Mouse (Mus musculus): ENCODE measurements around the gene Sptbn1.
A peak's percentile ranks its signal among the peaks of the same experiment; 100 is the strongest.

Gene Sptbn1

DNA sequence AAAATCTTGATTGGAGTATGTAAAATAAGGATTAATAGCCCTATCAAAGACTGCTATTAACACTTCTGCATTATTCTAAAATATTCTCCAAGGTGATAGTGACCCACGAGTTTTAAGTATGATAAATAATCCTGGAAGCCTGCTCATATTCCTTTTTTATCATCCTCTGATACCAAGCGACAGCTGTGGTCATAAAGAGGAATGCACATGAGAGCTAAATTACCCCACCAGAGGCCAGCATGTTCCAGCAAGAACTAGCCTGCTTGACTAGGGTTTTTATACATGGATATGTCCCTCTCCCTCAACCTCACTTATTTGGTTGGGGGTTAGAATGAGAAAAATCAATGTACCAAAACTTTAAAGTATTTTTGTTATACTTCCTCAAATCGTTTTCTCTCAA is 56.8 kb downstream of the Sptbn1 start:
- DNase-seq (ENCODE audit: low read depth): no peak

- DNase-seq (ENCODE audit: low read depth): no peak
These were observed 57.7 kb downstream of the Sptbn1 start for GRCm38 (mm10) chr11:30210100-30210811.

GRCm38 (mm10) chr11:30209495-30209894 is 58.5 kb downstream of the Sptbn1 start:
- no peak for DNase-seq (ENCODE audit: low read depth)

DNA sequence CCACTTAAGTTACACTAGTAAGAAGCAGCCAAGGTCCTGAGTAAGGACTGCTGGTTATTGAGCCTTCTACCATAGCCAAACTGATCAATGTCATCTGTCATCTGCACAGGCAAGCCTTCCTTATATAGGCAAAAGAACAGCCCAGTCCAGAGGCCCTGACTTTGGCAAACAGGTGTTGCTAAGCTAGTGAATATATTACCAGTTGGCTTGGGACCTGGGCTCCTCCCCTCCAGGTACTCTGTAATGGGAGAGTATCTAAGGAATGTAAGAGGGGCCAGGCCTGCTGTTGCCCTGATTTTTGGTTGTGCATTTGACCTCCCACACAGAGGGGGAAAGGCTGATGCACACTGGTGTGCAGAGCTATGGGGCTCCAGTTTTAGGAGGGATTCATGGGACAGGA is 63.6 kb downstream of the Sptbn1 start:
- DNase-seq (ENCODE audit: low read depth): no peak

DNA sequence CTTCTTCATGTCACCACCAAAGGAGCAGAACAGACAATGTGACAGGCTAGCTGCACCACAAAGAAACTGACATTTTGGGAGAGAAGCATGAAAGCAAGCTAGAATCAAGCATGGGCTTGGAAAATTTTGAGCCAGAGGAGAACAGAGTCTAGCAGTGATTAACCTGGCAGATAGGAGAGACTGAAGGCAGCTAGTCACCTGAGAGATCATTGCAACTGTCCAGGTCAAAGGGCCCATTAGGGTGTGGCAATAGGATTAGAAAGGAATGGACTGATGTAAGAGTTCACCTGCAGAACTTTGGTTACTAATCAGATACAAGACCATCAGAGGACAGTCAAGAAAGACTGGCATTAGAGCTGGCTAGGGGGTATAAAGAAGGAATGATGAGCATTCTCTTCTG is 67.6 kb downstream of the Sptbn1 start:
- DNase-seq (ENCODE audit: low read depth): no peak

DNA sequence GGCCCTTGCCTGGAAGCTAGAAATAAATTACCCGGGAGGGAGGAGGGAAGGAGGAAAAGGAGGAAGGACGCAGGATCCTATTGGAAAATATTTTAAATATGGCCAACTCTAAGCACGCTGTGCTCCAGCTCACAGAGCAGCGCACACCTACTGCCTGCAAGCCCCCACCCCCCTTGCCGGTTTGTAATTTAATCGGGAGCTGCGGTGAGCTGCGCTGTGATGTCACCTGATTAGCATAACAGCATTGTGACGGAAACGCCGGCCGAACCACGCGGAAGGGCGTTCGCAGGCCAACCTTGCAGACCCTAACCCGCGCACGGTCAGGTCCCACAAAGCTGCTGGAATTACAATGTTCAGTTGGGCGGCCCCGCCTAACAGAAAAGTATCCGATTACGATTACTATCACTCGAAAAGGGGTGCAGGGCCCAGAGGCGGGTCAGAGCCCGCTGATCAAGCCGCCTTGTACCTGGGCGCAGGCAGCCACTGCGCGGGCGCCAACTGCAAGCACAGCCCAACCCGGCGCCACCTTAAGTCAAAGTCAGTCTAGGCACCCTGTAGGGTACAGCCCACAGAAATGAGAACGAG is 69.8 kb downstream of the Sptbn1 start:
- peak; percentile 94 for DNase-seq (ENCODE audit: low read depth)

- peak; percentile 61 for DNase-seq (ENCODE audit: low read depth)
These were observed 70.3 kb downstream of the Sptbn1 start for GRCm38 (mm10) chr11:30197564-30198090.

DNA sequence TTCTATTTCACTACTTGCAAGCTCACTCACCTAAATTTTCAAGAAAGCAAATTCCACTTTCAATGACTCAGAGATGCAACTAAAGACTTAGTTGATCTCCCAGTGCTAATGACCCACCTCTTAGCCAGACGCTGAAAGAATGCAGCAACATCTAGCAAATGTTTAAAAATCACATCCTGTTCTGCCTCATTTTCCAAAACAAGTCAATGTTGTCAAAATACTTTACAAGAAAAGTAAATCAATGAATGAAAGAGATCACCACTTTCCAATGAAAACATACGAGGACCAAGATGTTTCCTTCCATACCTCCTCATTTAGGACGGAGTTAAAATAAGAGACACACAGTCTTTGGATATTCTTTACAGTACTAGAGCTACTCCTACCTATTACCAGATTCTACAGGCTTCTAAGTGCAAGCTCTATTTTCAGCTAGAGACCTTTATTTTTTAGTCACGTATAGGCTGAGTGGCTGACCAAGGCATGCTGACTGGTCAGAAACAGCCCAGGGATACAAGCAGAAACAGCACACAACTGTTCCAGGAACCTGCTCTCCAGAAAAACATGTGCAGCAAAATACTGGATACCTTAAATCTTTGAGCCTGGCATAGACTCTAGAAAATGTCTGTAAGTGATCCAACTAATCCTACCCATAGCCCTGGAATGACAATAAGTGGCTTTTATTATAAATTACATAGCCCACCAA is 71.5 kb downstream of the Sptbn1 start:
- peak; percentile 55 for DNase-seq (ENCODE audit: low read depth)

- DNase-seq (ENCODE audit: low read depth): peak; percentile 62
These were observed 72.2 kb downstream of the Sptbn1 start for GRCm38 (mm10) chr11:30195756-30196155.

- no peak for DNase-seq (ENCODE audit: low read depth)
These were observed 73.2 kb downstream of the Sptbn1 start for GRCm38 (mm10) chr11:30194800-30195199.

DNA sequence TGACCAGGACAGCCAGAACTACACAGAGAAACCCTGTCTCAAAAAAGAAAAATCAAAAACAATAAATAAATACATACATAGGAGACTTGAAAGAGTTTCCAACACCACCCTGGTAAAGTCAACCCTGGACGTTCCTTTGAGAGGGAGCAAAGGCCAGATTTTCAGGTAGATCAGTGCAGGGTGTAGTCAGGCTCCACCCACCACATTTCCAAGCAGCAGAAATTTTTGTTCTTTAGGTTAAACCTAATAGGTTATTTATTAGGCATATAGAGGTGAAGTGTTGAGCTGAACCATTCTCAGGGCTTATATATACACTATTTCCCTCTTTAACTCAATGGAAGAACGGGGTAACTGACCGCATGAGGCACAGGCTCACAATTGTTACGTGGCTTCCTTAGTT is 77.0 kb downstream of the Sptbn1 start:
- DNase-seq (ENCODE audit: low read depth): peak; percentile 8

- DNase-seq (ENCODE audit: low read depth): peak; percentile 43
These were observed 77.9 kb downstream of the Sptbn1 start for GRCm38 (mm10) chr11:30190119-30190518.

DNA sequence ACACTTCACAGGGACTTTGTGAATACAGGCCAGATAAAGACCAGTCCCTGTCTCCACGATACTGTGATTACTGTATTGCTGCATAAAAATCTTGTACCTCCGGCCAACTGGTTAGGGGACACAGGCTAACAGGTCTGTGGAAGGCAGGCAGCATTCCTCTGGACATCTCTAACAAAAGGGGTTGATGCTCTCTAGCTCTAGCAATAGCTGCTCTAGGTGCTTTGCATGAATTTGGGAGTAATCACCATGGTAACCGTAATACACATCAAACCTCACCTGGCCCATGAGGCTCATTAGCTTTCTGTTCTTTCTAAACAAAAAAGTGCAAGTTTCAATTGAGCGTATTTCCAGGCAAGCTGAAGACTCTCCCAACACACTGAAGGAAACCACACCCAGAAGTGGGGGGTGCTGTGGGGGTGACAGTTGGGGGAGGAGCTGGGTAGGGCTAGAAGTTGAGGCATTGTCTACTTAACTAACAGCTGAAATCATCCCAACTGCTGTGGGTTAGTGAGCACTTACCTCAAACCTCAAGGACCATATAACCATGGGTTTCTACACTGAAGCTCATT is 81.0 kb downstream of the Sptbn1 start:
- DNase-seq (ENCODE audit: low read depth): peak; percentile 75

DNA sequence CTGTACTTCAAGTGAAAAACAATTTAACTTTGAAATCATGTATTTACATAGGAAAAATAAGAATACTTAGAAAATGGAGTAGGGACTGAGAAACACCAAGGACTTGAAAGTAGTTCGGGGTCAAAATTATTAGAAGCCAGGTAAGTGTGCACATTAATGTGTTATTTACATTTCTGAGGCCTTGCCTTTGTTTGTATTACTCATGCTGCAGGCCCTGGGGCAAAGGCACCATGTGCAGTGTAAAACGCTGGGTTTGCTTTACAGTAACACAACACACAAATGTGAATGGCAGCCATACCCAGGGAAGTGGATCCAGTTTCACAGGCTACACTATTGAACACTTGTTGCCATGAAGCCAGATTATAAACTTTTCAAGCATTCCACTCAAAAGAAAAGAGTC is 83.4 kb downstream of the Sptbn1 start:
- no peak for DNase-seq (ENCODE audit: low read depth)

DNA sequence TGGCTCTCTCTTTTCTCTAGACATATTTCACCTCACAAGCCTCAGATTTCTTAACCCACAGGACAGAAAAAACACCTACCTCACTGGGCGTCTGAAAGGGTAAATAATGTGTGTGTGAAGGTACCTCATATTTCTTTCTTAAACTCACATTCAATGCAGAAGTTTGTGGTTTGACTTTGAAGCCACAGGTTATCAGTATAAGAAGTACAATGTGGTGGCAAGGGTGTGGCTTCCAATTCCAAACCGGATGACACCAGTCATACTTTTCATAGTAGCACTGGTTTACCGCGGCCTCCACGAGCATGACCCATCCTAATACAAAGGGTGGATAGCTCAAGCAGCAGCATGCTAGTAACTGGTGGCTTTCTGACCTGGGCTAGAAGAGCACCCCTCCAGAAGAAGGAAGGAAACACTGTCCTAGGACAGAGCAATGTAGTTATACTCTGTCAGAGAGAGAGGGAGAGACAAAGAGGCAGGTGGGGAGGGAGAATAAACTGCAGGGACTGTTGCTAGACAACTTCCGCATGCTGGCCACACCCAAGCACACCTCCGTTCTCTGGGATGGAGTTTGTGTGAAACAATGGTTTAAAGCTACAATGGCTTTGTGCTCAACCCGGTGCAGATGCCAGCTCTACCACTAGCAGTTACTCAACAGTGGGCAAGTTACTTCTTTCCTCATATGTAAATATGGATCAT is 85.1 kb downstream of the Sptbn1 start:
- peak; percentile 88 for DNase-seq (ENCODE audit: low read depth)

DNA sequence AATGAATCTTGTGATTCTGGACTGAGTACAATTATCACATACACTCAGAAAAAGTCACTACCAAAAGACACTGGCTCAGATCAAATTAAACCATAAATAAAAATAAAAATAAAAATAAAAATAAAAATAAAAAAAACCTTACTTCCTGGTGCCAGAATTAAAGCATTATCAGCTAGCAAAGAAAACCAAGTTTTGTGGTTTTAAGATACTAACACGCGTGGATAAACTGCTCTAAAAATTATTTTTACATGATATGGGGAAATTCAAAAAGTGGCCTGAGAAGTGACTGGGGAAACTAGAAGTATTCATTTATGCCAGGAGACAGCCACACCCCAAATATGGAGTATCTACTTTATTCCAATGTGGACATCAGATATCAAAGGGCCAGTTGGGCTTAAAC is 89.8 kb downstream of the Sptbn1 start:
- DNase-seq (ENCODE audit: low read depth): no peak

GRCm38 (mm10) chr11:30177145-30177840 is 90.7 kb downstream of the Sptbn1 start:
- DNase-seq (ENCODE audit: low read depth): peak; percentile 50

GRCm38 (mm10) chr11:30176111-30176510 is 91.9 kb downstream of the Sptbn1 start:
- no peak for DNase-seq (ENCODE audit: low read depth)

DNA sequence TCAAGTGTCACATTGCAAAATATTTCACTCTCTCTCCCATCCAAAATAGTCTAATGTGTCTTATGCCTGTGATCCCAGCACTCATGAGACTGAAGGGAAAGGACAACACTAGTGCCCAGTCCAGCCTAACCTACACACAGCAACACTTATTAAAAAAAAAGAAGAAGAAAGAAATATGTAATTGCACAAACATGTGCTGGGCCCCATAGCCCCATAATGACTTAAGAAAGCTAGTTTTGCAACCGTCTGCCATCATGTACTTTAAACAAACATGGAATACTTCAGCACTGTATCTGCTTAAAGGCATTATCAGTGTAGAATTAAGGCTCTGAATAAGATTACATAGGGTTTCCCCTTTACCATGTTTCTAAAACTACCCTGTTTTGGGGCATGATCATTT is 92.4 kb downstream of the Sptbn1 start:
- no peak for DNase-seq (ENCODE audit: low read depth)

GRCm38 (mm10) chr11:30171586-30172178 is 96.3 kb downstream of the Sptbn1 start:
- no peak for DNase-seq (ENCODE audit: low read depth)

GRCm38 (mm10) chr11:30171184-30171583 is 96.8 kb downstream of the Sptbn1 start:
- DNase-seq (ENCODE audit: low read depth): no peak
